Comparison of ENCODE assay signal across 13 mouse cellular contexts in the genomic region with DNA sequence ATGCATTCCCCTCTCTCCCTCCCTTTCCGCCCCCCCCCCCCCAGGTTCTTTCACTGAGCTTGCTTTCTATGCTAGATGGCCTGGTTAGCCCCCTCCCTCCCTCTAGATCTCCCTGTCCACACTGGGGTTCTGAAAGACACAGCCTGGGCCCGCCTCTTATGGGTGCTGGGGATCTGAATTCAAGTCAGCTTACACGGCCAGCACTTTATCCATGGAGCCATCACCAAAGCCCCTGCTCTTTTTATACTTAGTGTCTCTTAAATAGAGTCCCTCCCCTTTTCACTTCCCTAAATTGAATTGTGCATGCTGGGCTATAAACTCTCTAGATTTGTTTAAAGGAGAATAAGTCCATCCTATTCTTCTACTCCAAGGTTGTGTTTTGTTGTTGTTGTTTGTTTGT.
"Had no signal": no experiment of that assay in that cellular context is flagged by ENCODE, and none has a peak within 500 bp of the region (broad histone marks: within the 10 kb centered on the region; RNA-seq: fewer than 3 reads in every experiment).

No protein-coding gene starts in this region.

- H3K36me3 ChIP-seq: midbrain, embryonic 10.5 days; neural tube, embryonic 15.5 days had no signal

- H3K9ac ChIP-seq: neural tube, embryonic 15.5 days had no signal

- DNase-seq: kidney, adult 11 months; kidney, adult 9 months; kidney, postnatal 36 days; layer of hippocampus, adult 9-11 months; layer of hippocampus, postnatal 36 days; lung, adult 18-20 months; midbrain, embryonic 14.5 days; right cerebral cortex, adult 18-20 months; thymus, postnatal 4 days had no signal

- H3K27me3 ChIP-seq: neural tube, embryonic 15.5 days had no signal

- H3K9me3 ChIP-seq: midbrain, embryonic 10.5 days; neural tube, embryonic 15.5 days had no signal

- H3K4me1 ChIP-seq: neural tube, embryonic 15.5 days had no signal

- H3K27ac ChIP-seq: kidney, postnatal 0 days; midbrain, embryonic 10.5 days; neural tube, embryonic 15.5 days had no signal

- H3K4me2 ChIP-seq: neural tube, embryonic 15.5 days had no signal

- H3K4me3 ChIP-seq: midbrain, embryonic 10.5 days; myocyte; neural tube, embryonic 15.5 days had no signal
